Mouse (Mus musculus) thymus, adult 2 months (tissue): Measurements from ENCODE around the gene Spem1. TPM values are rescaled to one million over a fixed set of nuclear protein-coding genes. Genes with fewer than 3 reads are reported as not detected.

ENCODE experiments used
- DNase-seq: peaks from one replicate; pipeline ENCODE4 v3.0.0; 2021
- H3K27ac ChIP-seq: fragments of 200-500 bp; 2 replicates; pipeline ENCODE4 v1.5.1; 2012; ENCODE audit warnings: low read length, control low read depth; ENCODE audit not compliant: control insufficient read depth, insufficient read depth
- H3K27me3 ChIP-seq: fragments of 200-500 bp; 2 replicates; pipeline ENCODE4 v1.6.1; 2012; ENCODE audit warnings: mild to moderate bottlenecking, low read length, moderate library complexity, mixed read lengths; ENCODE audit not compliant: control insufficient read depth, insufficient read depth
- H3K36me3 ChIP-seq: fragments of 200-500 bp; 2 replicates; pipeline ENCODE4 v1.6.1; 2012; ENCODE audit warnings: mild to moderate bottlenecking, low read length, moderate library complexity; ENCODE audit not compliant: control insufficient read depth, insufficient read depth
- H3K4me1 ChIP-seq: fragments of 200-500 bp; replicated peaks from 2 replicates; pipeline ENCODE4 v1.6.1; 2012; ENCODE audit warnings: low read length; ENCODE audit not compliant: control insufficient read depth, insufficient read depth
- H3K4me3 ChIP-seq: fragments of 200-500 bp; 2 replicates; pipeline ENCODE4 v1.5.1; 2012; ENCODE audit warnings: mild to moderate bottlenecking, low read length, control low read depth, moderate library complexity; ENCODE audit not compliant: control insufficient read depth, insufficient read depth
- CTCF ChIP-seq: fragments of 200-500 bp; IDR thresholded peaks from 2 replicates; pipeline ENCODE4 v1.5.1; 2012; ENCODE audit warnings: mild to moderate bottlenecking, control low read depth, low read length, moderate library complexity, borderline replicate concordance; ENCODE audit not compliant: control insufficient read depth, poor library complexity, insufficient read depth; ENCODE audit errors: extremely low read depth
- POLR2A ChIP-seq: fragments of 200-500 bp; IDR thresholded peaks from 2 replicates; pipeline ENCODE4 v1.6.1; 2012; ENCODE audit warnings: mild to moderate bottlenecking, low read length, control low read depth, moderate library complexity; ENCODE audit not compliant: control insufficient read depth, poor library complexity, insufficient read depth; ENCODE audit errors: extremely low read depth
- WGBS: fragments of 180-500 bp; shearing (Covaris S2); methylation state at CpG from one replicate; pipeline ENCODE4 v1.1.7; 2018; 5-methylcytosine and 5-hydroxymethylcytosine counted together
- polyA plus RNA-seq: library from polyadenylated mRNA; depleted of rRNA; stranded (reverse); fragments of >200 nt; gene quantifications from 2 replicates; pipeline ENCODE4 v1.2.3, GENCODE M21; 2012

Gene Spem1
- polyA plus RNA-seq, 1 experiment = 0.61 TPM

DNA sequence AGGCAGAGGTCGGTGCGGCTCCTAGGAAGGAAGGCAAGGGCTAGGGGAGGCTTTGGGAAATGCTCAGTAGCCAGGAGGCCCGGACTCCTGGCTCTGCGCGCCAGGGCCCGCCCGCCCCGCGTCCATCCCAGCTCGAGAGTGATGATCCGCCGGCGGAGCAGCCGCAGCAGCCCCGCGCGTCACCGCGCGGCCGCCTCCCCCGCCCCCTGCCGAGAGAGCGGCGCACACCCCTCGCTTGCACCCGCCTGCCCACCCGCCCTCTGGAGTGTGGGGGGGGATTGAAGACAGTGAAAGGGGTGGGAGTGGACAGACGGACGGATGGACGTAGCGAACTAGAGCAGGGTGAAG is 15.6 kb upstream of the Spem1 start, which contains the start of gene Nlgn2:
Nlgn2 (minus strand) TSS at position 181 of the 348 bp plus-strand sequence.
- no peaks in the 10 kb centered on the region for H3K36me3 ChIP-seq
- no peak for DNase-seq
- peaks cover 28% of the 10 kb centered on the region for H3K4me1 ChIP-seq
- under 1% methylated on average over 32 of the region's 32 CpGs for WGBS
- H3K27me3 ChIP-seq = no peaks in the 10 kb centered on the region
- no peak for TF ChIP-seq POLR2A
- no peak for TF ChIP-seq CTCF
- H3K4me3 ChIP-seq = peak within 1 kb of the TSS; percentile 53
- no peak within 1 kb of the TSS for H3K27ac ChIP-seq

DNA sequence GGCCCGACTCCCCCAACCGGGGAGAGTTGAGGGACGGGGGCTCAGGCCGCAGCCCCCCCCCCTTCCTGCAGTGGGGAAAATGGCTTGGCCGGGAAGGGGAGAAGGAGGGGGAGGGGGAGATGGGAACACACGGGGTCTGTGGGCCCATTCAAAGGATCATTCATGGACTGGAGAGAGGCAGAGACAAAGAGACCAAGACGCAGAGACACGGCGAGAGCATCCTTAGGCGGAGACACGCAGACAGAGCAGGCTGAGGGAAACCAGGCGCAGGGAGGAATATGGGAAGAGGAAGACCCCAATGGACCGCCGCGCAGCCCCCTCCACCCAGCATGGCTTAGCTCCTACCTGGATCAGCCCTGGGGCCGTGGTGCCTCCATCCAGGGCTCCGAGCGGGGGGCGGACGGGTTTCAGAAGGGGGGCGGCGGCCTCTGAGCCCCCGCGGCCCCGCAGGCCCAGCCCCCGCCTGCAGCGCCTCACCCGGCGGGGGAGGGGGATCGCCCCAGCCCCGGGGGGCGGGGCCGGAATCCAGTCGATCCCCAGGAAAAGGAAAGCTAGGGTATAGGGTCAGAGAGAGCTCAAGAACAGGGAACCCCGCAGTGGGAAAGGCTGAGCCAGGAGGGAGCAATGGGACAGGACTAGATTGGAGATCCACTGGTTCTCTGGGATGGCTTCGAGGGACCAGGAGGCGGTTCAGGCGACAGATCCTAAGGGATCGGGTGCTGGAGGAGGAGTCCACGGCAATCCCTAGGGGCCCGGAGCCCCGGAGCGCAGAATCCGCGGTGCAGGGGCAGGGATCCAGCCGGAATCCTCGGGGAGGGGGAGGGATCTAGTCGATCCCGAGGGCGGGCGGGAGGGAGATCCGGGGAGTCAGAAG is 15.0 kb upstream of the Spem1 start:
- Histone ChIP-seq H3K4me3 (peak overlapping the region; percentile 53), H3K27me3 (no peaks in the 10 kb centered on the region), H3K4me1 (peaks cover 28% of the 10 kb centered on the region), H3K27ac (no peak overlapping the region), H3K36me3 (no peaks in the 10 kb centered on the region)
- WGBS = 10% methylated on average over 51 of the region's 52 CpGs
- no peak for TF ChIP-seq POLR2A
- TF ChIP-seq CTCF = no peak
- DNase-seq = peak; percentile 28

DNA sequence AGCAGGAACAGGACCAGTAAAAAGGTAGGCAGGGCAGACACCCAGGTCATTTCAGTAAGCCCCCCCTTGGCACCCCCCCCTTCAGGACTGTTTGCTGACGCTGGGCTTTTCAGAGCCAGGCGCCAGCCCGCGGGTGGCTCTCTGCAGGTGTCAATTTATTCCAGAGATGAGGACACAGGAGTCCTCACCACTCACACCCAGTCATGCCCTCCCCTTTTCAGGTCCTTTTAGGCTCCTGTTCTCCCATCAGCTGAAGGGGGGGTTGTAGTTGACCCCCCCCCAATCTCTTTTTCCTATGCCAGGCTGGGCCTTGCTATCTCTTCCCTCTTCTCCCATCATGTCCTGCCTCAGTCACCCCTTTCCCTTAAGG is 14.0 kb upstream of the Spem1 start:
- H3K4me1 ChIP-seq = peaks cover 28% of the 10 kb centered on the region
- DNase-seq = no peak
- H3K27ac ChIP-seq = no peak overlapping the region
- TF ChIP-seq CTCF = no peak
- no peak for TF ChIP-seq POLR2A
- 60% methylated on average over 4 of the region's 4 CpGs for WGBS
- H3K27me3 ChIP-seq = no peaks in the 10 kb centered on the region
- no peaks in the 10 kb centered on the region for H3K36me3 ChIP-seq
- no peak overlapping the region for H3K4me3 ChIP-seq

DNA sequence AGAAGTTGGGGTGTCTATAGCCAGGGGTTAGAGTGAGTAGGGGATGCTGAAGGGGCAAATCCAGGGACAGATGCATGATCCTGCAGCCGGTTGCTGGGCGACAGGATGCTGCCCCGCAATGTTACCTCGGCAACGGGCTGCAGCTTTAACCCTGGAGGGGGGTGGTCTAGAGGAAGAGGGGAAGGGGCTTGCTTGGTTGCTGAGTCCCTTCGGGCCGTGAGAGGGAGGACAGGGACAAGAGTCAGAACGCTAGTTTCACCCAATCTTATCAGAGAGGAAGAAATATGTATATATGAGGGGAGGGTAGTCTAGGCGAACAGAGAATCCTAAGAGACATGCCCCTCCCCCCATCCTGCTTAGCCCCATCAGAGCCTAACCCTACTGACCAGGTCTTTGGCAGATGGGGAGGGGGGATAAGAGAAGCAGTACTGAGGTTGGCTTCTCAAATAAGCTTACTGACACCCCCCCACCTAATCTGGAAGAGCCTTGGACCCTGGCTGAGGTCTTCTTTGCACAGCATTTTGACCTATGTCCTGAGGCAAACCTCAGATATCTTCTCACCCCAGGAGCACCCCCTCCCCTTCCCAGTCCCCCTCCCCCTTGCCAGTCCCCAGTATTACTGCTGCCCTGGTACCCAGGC is 13.5 kb upstream of the Spem1 start:
- H3K27ac ChIP-seq = no peak overlapping the region
- no peaks in the 10 kb centered on the region for H3K27me3 ChIP-seq
- no peak for DNase-seq
- TF ChIP-seq CTCF = no peak
- TF ChIP-seq POLR2A = no peak
- H3K4me1 ChIP-seq = peaks cover 28% of the 10 kb centered on the region
- no peak overlapping the region for H3K4me3 ChIP-seq
- WGBS = 88% methylated on average over 9 of the region's 9 CpGs
- no peaks in the 10 kb centered on the region for H3K36me3 ChIP-seq

DNA sequence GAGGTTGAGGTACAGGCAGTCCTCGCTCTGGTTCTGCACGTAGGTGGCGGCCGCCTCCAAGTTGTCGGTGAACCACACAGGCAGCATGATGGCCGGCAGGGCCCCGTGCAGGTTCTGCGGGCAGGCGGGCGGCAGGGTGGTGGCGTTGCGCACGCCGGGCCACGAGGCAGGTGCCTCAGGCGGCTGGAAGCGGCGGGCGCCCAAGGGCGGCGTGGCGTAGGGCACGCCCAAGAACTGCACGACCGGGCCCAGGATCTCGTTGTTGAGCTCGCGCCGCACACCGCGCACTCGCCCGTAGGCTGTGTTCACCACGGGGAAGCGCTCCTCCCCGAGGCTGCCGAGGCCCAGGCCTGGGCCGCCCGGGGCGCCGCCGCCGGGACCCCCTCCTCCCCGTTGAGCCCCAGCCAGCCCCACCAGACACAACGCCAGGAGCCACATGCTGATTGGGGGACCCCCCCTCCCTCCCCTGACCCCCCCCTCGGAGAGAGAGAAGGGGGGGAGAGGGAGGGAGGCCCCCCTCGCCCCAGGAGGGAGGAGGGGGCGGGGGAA is 12.1 kb upstream of the Spem1 start:
- no peak for TF ChIP-seq CTCF
- TF ChIP-seq POLR2A = 0 out of 2 replicates have a peak, but pooled peaks have one; percentile 23
- Histone ChIP-seq H3K4me1 (peaks cover 26% of the 10 kb centered on the region), H3K36me3 (no peaks in the 10 kb centered on the region), H3K27me3 (no peaks in the 10 kb centered on the region), H3K4me3 (peak overlapping the region; percentile 40), H3K27ac (no peak overlapping the region)
- peak; percentile 60 for DNase-seq
- 4% methylated on average over 46 of the region's 48 CpGs for WGBS

DNA sequence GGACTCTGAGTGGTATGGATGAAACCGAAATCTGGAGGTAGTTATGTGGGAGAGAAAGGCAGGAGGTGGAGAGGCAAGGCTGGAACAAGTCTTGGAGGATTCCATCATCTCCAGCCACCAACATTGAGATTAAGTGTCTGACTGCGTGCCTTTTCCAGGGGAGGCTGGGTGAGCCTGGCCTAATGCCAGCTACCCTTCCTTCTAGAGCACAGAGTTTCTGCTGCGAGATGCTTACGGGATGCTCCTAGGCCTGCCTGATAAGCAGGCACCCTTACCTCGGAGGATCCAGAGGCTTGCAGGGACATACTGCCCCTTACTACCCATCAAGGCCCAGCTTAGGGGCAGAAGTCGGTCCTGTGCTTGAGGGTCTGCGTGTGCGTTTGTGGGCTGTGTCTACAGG is 11.6 kb upstream of the Spem1 start:
- Histone ChIP-seq H3K4me3 (peak overlapping the region; percentile 40), H3K27me3 (no peaks in the 10 kb centered on the region), H3K4me1 (peaks cover 22% of the 10 kb centered on the region), H3K27ac (no peak overlapping the region), H3K36me3 (no peaks in the 10 kb centered on the region)
- DNase-seq = no peak
- TF ChIP-seq CTCF = no peak
- TF ChIP-seq POLR2A = no peak
- WGBS = 43% methylated on average over 8 of the region's 8 CpGs
